Mouse (Mus musculus): ENCODE measurements around the gene Nfya. TPM values are rescaled to one million over a fixed set of nuclear protein-coding genes. Genes with fewer than 3 reads are reported as not detected.
A peak's percentile ranks its signal among the peaks of the same experiment; 100 is the strongest.
"Not testable (repeated sequence)": the region's sequence is repeated elsewhere in the genome, so short reads cannot be mapped to it uniquely, and the experiment has no call there.

Gene Nfya
- polyA plus RNA-seq, 1 experiment from 2014 or later = 8.0 TPM

DNA sequence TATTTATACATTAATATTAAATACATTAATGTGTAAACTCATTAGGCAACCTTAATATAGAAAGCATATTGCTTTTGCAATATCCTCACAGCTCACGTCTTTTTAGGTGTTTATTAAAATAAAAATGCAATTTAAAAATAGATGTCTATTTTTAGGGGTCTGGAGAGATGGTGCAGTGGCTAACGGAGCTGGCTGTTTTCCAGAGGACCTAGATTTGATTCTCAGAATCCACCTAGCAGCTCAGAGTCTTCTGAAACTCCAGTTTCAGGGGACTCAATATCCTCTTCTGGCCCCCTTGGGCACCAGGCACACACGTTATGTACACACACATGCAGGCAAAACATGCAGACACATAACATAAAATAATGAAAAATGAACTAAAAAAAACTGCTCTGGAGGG lies 47.4 kb downstream of the Nfya start:
- H3K36me3 ChIP-seq (replicated peaks) = no peaks in the 10 kb centered on the region
- ATAC-seq (ENCODE audit: insufficient read depth) = no peak
- H3K9ac ChIP-seq = no peak overlapping the region
- H3K27me3 ChIP-seq = no peaks in the 10 kb centered on the region
- no peaks in the 10 kb centered on the region for H3K9me3 ChIP-seq (replicated peaks)
- H3K4me3 ChIP-seq (replicated peaks) = no peak overlapping the region
- peaks cover 40% of the 10 kb centered on the region for H3K4me1 ChIP-seq (replicated peaks)
- H3K27ac ChIP-seq (replicated peaks) = no peak overlapping the region
- H3K4me2 ChIP-seq = no peak overlapping the region
- WGBS (ENCODE audit: insufficient replicate concordance) = 51% methylated on average over 3 of the region's 3 CpGs

DNA sequence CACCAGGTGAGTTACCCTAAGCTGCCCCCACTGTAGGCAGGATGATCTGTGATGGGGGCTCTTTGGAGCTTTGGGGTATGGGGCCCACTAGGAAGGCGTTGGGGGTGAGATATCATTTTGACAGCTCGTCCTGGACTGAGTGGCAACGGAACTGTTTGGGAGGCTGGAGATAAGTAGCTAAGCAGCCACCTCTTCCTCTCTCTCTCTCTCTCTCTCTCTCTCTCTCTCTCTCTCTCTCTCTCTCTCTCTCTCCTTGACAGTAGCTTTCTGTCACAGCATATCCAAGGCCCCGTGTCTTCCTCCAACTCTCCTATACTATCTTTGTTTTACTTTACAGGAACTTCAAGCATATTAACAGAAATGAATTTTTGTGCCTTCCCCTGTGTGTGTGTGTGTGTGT lies 49.2 kb downstream of the Nfya start:
- no peak overlapping the region for H3K4me3 ChIP-seq (replicated peaks)
- no peaks in the 10 kb centered on the region for H3K27me3 ChIP-seq
- no peak overlapping the region for H3K27ac ChIP-seq (replicated peaks)
- ATAC-seq (ENCODE audit: insufficient read depth) = peak; percentile 63
- WGBS (ENCODE audit: insufficient replicate concordance) = 12% methylated on average over 4 of the region's 4 CpGs
- no peaks in the 10 kb centered on the region for H3K9me3 ChIP-seq (replicated peaks)
- H3K4me2 ChIP-seq = peak overlapping the region; percentile 42
- no peak overlapping the region for H3K9ac ChIP-seq
- H3K36me3 ChIP-seq (replicated peaks) = no peaks in the 10 kb centered on the region
- H3K4me1 ChIP-seq (replicated peaks) = peaks cover 40% of the 10 kb centered on the region

DNA sequence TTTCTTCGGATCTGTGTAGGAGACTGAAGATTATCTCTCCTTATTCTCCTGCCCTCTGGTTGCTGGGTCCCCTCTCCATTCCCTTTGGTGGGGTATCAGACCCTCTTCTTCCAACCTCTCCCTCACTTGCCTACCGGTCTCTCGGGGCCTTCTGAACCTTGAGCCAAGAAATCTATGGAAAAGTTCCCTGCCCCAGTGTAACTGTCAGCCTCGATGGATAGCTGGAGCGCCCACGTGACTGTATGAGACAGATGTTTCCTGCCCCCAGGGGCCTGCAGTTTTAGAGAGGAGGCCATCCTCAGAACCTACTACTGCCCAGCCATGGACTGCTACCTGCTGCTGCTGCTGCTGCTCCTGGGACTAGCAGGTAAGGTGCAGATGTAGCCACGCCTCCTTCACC lies 50.1 kb downstream of the Nfya start, which contains the start of gene Treml1:
TSS of gene Treml1 (plus strand) at position 301 of the 400 bp plus-strand sequence.
- Histone ChIP-seq H3K27ac (replicated peaks) (no peak within 1 kb of the TSS), H3K9ac (no peak within 1 kb of the TSS), H3K27me3 (no peaks in the 10 kb centered on the region), H3K4me2 (peak within 1 kb of the TSS; percentile 42), H3K36me3 (replicated peaks) (no peaks in the 10 kb centered on the region), H3K4me1 (replicated peaks) (peaks cover 38% of the 10 kb centered on the region), H3K9me3 (replicated peaks) (no peaks in the 10 kb centered on the region), H3K4me3 (replicated peaks) (no peak within 1 kb of the TSS)
- 28% methylated on average over 7 of the region's 7 CpGs for WGBS (ENCODE audit: insufficient replicate concordance)
- 0 out of 2 replicates have a peak, but pooled peaks have one; percentile 10 for ATAC-seq (ENCODE audit: insufficient read depth)

DNA sequence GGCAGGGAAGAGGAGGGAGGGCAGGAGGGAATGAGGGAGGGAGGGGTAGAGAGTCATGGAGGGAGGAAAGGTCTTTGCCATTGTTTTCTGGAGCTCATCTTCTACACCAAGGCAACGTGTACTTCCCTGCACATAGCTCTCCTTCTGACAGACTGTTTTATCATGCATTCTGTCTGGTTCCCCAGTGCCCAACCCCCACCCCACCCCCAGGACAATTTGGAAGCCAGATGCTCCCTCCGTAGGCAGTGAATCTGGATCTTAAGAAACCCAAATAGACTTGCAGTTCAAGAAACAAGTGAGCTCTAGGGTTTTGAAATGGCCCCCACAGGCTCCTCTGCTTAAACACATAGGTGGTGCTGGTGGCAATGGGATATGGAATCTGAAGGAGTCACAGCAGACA lies 51.8 kb downstream of the Nfya start:
- Histone ChIP-seq H3K9ac (no peak overlapping the region), H3K9me3 (replicated peaks) (no peaks in the 10 kb centered on the region)

DNA sequence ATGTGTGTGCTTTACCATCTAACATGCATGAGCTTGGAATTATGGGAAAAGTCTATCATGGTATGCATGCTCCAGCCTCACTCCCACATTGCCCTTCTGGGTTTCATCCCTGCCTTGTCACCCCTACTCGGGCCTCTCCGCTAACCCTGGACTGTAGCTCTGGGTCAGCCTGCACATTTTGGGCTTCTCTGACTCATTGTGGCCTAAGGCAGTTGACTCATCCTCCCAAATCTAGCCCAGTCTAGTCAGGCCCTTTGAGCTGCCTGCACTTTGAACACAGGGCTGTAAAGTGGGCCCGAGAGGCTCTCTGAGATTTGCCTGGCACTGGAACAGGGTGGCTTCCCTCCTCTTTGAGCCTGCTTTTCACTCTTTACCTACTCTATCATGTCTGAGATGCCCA lies 53.9 kb downstream of the Nfya start:
- 68% methylated on average over 3 of the region's 3 CpGs for WGBS (ENCODE audit: insufficient replicate concordance)
- no peak for ATAC-seq (ENCODE audit: insufficient read depth)
- no peaks in the 10 kb centered on the region for H3K27me3 ChIP-seq
- peaks cover 12% of the 10 kb centered on the region for H3K4me1 ChIP-seq (replicated peaks)
- no peak overlapping the region for H3K4me2 ChIP-seq
- no peak overlapping the region for H3K4me3 ChIP-seq (replicated peaks)
- H3K9ac ChIP-seq = no peak overlapping the region
- no peaks in the 10 kb centered on the region for H3K9me3 ChIP-seq (replicated peaks)
- H3K36me3 ChIP-seq (replicated peaks) = no peaks in the 10 kb centered on the region
- H3K27ac ChIP-seq (replicated peaks) = no peak overlapping the region

More for the DNA sequence above, 51.8 kb downstream of the Nfya start:
- ATAC-seq (ENCODE audit: insufficient read depth) = no peak
- WGBS (ENCODE audit: insufficient replicate concordance) = 40% methylated on average over 2 of the region's 2 CpGs
- no peaks in the 10 kb centered on the region for H3K27me3 ChIP-seq
- peaks cover 21% of the 10 kb centered on the region for H3K4me1 ChIP-seq (replicated peaks)
- H3K4me3 ChIP-seq (replicated peaks) = no peak overlapping the region
- H3K27ac ChIP-seq (replicated peaks) = no peak overlapping the region
- H3K36me3 ChIP-seq (replicated peaks) = no peaks in the 10 kb centered on the region
- no peak overlapping the region for H3K4me2 ChIP-seq

DNA sequence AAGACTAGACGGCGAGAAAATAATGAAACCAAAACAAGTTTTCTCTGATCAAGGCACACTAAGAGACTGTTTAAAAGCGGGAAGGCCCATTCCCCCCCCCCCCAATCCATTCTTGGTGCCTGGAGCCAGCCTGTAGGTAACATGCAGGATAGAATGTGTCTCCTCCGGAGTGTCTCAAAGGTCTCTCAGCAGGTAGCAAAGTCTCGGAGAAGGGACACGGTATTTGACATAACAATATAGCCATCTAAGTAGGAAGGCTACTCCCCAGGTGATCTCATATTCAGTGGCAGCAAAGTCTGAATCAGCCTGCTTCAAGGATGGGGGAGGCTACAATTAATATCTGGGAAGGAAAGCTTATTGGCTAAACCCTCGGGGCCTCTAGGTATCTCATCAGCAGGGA lies 56.7 kb downstream of the Nfya start:
- 72% methylated on average over 7 of the region's 7 CpGs for WGBS (ENCODE audit: insufficient replicate concordance)
- H3K27me3 ChIP-seq; H3K4me2 ChIP-seq; H3K4me3 ChIP-seq (replicated peaks); H3K9ac ChIP-seq; H3K9me3 ChIP-seq (replicated peaks); ATAC-seq (ENCODE audit: insufficient read depth); H3K36me3 ChIP-seq (replicated peaks); H3K4me1 ChIP-seq (replicated peaks); H3K27ac ChIP-seq (replicated peaks): not testable (repeated sequence)

DNA sequence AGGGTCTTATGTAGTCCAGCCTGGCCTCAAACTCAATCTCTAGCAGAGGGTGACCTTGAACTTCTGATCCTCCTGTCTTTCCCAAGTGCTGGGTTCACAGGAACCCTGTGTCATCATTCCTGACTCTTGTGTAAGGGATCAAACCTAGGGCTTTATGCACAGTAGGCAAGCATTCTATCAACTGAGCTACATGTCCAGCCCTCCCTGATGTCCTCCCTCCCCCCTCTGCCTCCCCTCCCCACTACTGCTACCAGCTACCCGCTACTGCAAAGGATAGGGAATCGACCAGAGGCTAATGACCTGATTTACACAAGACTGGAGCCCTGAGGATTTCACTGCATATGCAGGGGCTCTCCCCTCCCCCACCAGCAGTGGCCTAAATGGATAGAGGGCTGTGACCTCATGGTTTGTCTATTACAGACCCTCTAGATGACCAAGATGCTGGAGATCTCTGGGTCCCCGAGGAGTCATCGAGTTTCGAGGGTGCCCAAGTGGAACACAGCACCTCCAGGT lies 59.0 kb downstream of the Nfya start:
- Histone ChIP-seq H3K9ac (no peak overlapping the region), H3K27ac (replicated peaks) (no peak overlapping the region), H3K4me3 (replicated peaks) (no peak overlapping the region), H3K27me3 (no peaks in the 10 kb centered on the region), H3K36me3 (replicated peaks) (no peaks in the 10 kb centered on the region), H3K4me1 (replicated peaks) (peaks cover 11% of the 10 kb centered on the region; the same call in 1 of the 2 replicates), H3K9me3 (replicated peaks) (no peaks in the 10 kb centered on the region), H3K4me2 (no peak overlapping the region)
- 71% methylated on average over 5 of the region's 5 CpGs for WGBS (ENCODE audit: insufficient replicate concordance)
- no peak for ATAC-seq (ENCODE audit: insufficient read depth)

DNA sequence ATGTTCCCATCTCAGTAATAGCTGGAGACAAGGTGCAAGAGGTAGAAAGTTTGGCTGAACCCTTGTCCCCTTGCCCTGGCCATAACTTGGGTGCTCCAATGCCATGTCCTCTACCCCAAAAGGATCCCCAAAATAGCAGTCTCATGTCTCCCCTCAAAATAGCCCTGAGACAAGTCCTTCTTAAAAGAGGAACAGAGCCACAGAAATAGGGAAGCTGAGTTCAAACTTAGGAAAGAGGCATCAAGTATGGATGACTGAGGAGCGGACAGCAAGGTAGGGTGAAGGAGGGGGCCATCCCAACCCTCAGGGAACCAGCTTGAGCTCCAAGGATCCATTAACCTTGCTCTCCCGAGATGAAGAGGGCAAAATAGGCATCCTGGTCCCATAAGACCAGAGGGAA lies 62.4 kb downstream of the Nfya start:
- no peaks in the 10 kb centered on the region for H3K36me3 ChIP-seq (replicated peaks)
- no peaks in the 10 kb centered on the region for H3K9me3 ChIP-seq (replicated peaks)
- H3K4me1 ChIP-seq (replicated peaks) = peaks cover 13% of the 10 kb centered on the region; the same call in 1 of the 2 replicates
- 44% methylated on average over 2 of the region's 2 CpGs for WGBS (ENCODE audit: insufficient replicate concordance)
- no peak overlapping the region for H3K27ac ChIP-seq (replicated peaks)
- no peak overlapping the region for H3K4me3 ChIP-seq (replicated peaks)
- no peak overlapping the region for H3K9ac ChIP-seq
- no peak overlapping the region for H3K4me2 ChIP-seq
- H3K27me3 ChIP-seq = no peaks in the 10 kb centered on the region
- no peak for ATAC-seq (ENCODE audit: insufficient read depth)

DNA sequence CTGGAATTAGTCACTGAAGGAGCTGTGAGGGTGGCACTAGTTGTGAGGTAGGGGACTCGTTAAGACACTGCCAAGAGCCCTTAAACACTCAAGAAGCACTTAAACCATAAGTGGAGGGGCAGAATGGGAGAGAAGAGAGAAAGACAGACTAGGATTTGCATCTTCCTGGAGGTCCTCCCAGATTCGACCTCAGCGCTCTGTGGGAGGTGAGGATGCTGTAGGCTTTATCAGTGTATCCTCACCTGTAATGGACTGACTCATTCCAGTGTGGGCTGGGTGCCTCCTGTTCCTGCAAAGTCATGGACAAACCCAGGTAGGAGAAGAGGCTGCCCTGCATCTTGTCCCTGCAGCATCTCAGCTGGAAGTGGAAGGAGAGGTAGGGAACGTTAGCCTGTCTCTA lies 62.9 kb downstream of the Nfya start:
- WGBS (ENCODE audit: insufficient replicate concordance) = 52% methylated on average over 4 of the region's 4 CpGs
- peaks cover 13% of the 10 kb centered on the region; the same call in 1 of the 2 replicates for H3K4me1 ChIP-seq (replicated peaks)
- no peak overlapping the region for H3K4me2 ChIP-seq
- H3K9me3 ChIP-seq (replicated peaks) = no peaks in the 10 kb centered on the region
- no peak for ATAC-seq (ENCODE audit: insufficient read depth)
- no peaks in the 10 kb centered on the region for H3K36me3 ChIP-seq (replicated peaks)
- H3K27ac ChIP-seq (replicated peaks) = no peak overlapping the region
- H3K27me3 ChIP-seq = no peaks in the 10 kb centered on the region
- no peak overlapping the region for H3K9ac ChIP-seq
- H3K4me3 ChIP-seq (replicated peaks) = no peak overlapping the region

DNA sequence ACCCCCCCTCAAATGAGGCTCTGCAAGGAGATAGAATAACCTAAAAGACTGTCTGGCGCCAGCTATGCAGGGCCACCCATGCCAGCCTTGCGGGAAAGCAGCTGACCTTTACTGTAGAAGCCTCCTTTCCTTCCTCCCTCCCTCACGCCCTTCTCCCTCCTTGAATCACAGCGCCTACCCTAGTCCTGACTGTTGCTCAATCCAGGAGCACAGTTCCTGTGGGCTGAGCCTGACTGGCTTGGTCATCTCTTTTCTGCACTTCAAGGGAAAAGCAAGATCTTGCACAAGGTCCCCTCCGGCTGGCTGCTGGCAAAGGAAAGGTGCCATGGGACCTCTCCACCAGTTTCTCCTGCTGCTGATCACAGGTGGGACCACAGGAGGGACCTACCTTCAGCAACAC lies 63.5 kb downstream of the Nfya start, which contains the start of gene Trem2:
TSS of gene Trem2 (plus strand) at position 171 of the 400 bp plus-strand sequence.
- no peaks in the 10 kb centered on the region for H3K9me3 ChIP-seq (replicated peaks)
- WGBS (ENCODE audit: insufficient replicate concordance) = 53% methylated on average over 5 of the region's 5 CpGs
- H3K9ac ChIP-seq = no peak within 1 kb of the TSS
- H3K4me3 ChIP-seq (replicated peaks) = no peak within 1 kb of the TSS
- ATAC-seq (ENCODE audit: insufficient read depth) = no peak
- no peak within 1 kb of the TSS for H3K4me2 ChIP-seq
- H3K36me3 ChIP-seq (replicated peaks) = no peaks in the 10 kb centered on the region
- no peak within 1 kb of the TSS for H3K27ac ChIP-seq (replicated peaks)
- no peaks in the 10 kb centered on the region for H3K27me3 ChIP-seq
- H3K4me1 ChIP-seq (replicated peaks) = peaks cover 13% of the 10 kb centered on the region; the same call in 1 of the 2 replicates

DNA sequence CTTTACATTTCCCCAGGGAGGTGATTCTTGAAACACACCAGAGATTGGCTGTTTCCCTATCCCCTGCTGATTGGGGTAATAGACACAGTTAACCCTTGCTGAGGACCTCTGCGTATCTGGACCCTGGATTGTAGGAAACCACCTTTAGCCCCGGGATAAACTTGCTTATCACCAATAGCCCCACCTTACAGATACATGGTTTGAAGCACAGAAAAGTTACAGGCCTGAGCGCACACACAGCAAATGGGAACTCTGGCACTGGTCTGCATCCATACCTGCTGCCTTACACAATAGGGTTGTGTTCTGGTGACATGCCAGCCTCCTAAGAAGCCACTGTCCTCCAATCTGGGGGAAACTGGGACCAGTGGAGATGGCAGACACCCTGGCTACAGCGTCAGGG lies 63.9 kb downstream of the Nfya start:
- H3K27ac ChIP-seq (replicated peaks) = no peak overlapping the region
- H3K9me3 ChIP-seq (replicated peaks) = no peaks in the 10 kb centered on the region
- no peak for ATAC-seq (ENCODE audit: insufficient read depth)
- no peak overlapping the region for H3K4me2 ChIP-seq
- H3K36me3 ChIP-seq (replicated peaks) = no peaks in the 10 kb centered on the region
- H3K4me1 ChIP-seq (replicated peaks) = peaks cover 13% of the 10 kb centered on the region; the same call in 1 of the 2 replicates
- H3K4me3 ChIP-seq (replicated peaks) = no peak overlapping the region
- H3K27me3 ChIP-seq = no peaks in the 10 kb centered on the region
- WGBS (ENCODE audit: insufficient replicate concordance) = 53% methylated on average over 4 of the region's 4 CpGs
- no peak overlapping the region for H3K9ac ChIP-seq

DNA sequence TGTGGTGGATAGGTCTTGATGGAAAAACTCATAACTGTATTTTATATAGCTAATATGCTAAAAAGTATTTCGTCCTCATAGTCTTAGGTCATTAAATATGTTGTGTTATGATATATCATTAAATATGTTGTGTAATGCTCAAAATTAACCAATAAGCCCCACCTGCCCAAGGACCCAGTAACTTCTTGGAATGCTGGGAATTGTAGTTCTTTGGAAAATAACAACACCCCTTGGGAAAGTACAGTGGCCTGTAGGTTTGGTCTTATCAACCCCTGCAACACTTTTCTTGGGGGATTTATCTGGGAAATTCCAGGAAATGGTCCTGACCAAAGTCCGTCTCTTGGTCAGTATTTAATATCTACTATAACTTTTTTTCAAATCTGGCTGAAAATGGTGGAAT lies 66.6 kb downstream of the Nfya start:
- 61% methylated on average over 2 of the region's 2 CpGs for WGBS (ENCODE audit: insufficient replicate concordance)
- Histone ChIP-seq H3K27ac (replicated peaks) (no peak overlapping the region), H3K9ac (no peak overlapping the region), H3K4me3 (replicated peaks) (no peak overlapping the region), H3K9me3 (replicated peaks) (no peaks in the 10 kb centered on the region), H3K27me3 (no peaks in the 10 kb centered on the region), H3K4me2 (no peak overlapping the region), H3K4me1 (replicated peaks) (peaks cover 13% of the 10 kb centered on the region; the same call in 1 of the 2 replicates), H3K36me3 (replicated peaks) (no peaks in the 10 kb centered on the region)
- ATAC-seq (ENCODE audit: insufficient read depth) = no peak

Data from liver, embryonic 15.5 days (tissue).